Mouse (Mus musculus) neural tube, embryonic 14.5 days (tissue): ENCODE measurements around the gene Tspan11. TPM values are rescaled to one million over a fixed set of nuclear protein-coding genes. Genes with fewer than 3 reads are reported as not detected.

Experiments
- ATAC-seq: fragments of 200-750 bp; cut with Nextera tagmentation; 2 replicates; pipeline ENCODE4 v1.8.0; 2017; ENCODE audit warnings: low read depth, mild to moderate bottlenecking, moderate TSS enrichment, moderate library complexity
- H3K27ac ChIP-seq: fragments of 300-500 bp; sonication (generic); 2 replicates; pipeline ENCODE4 v1.5.1; 2014; ENCODE audit warnings: low read depth, mild to moderate bottlenecking, control low read depth, low read length, moderate library complexity, mixed read lengths
- H3K27me3 ChIP-seq: fragments of 300-500 bp; sonication (generic); 2 replicates; pipeline ENCODE4 v1.6.1; 2014; ENCODE audit warnings: low read length; ENCODE audit not compliant: control insufficient read depth, insufficient read depth
- H3K36me3 ChIP-seq: fragments of 300-500 bp; sonication (generic); 2 replicates; pipeline ENCODE4 v1.6.1; 2014; ENCODE audit warnings: low read length, mixed read lengths; ENCODE audit not compliant: control insufficient read depth, insufficient read depth
- H3K4me1 ChIP-seq: fragments of 300-500 bp; sonication (generic); 2 replicates; pipeline ENCODE4 v1.6.1; 2014; ENCODE audit warnings: low read length; ENCODE audit not compliant: control insufficient read depth, insufficient read depth
- H3K4me2 ChIP-seq: fragments of 300-500 bp; sonication (generic); 2 replicates; pipeline ENCODE4 v1.6.1; 2014; ENCODE audit warnings: mild to moderate bottlenecking, low read depth, low read length, control low read depth
- H3K4me3 ChIP-seq: fragments of 300-500 bp; sonication (generic); 2 replicates; pipeline ENCODE4 v1.5.1; 2014; ENCODE audit warnings: low read depth, low read length, control low read depth, mixed read lengths
- H3K9ac ChIP-seq: fragments of 300-500 bp; sonication (generic); replicated peaks from 2 replicates; pipeline ENCODE4 v1.6.1; 2014; ENCODE audit warnings: low read depth, mild to moderate bottlenecking, control low read depth, low read length, mixed read lengths
- H3K9me3 ChIP-seq: fragments of 300-500 bp; sonication (generic); 2 replicates; pipeline ENCODE4 v1.6.1; 2016; ENCODE audit warnings: low read length; ENCODE audit not compliant: control insufficient read depth
- WGBS: fragments of 180-500 bp; shearing (Covaris S2); extraction: QIAGEN DNeasy Blood & Tissue Kit; methylation state at CpG from one replicate; pipeline ENCODE4 v1.1.7; 2014; 5-methylcytosine and 5-hydroxymethylcytosine counted together
- polyA plus RNA-seq: library from polyadenylated mRNA; unstranded; fragments of >200 nt; fragmentation: Nextera tagmentation; extraction: Ambion mirVana; gene quantifications from 2 replicates; pipeline ENCODE4 v1.2.1, GENCODE M21; 2014

Tspan11 gene
- polyA plus RNA-seq, 1 experiment from 2014 or later: 4.0 TPM

DNA sequence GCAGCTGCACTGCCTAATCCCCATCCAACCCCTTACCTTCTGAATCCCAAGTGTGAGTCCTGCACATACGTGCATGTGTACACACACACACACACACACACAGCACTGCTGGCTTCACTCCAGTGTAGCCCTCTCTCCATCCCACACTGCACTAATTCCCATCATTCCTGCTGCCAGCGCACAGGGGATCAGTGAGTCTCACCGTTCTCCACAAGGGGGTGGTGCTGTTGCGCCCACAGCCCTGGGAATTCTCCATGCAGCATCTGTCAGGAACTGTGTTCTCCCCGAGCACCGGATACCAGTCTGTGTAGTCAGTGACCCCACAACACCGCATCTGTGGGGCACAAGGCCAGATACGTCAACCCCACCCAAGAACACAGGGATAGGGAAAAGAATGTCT is 78.1 kb downstream of the Tspan11 start:
- H3K4me3 ChIP-seq: no peak overlapping the region
- H3K9me3 ChIP-seq: no peaks in the 10 kb centered on the region
- peak; percentile 31; the same call in 1 of the 2 replicates for ATAC-seq
- H3K4me1 ChIP-seq: 0 out of 2 replicates have a peak, but pooled peaks cover 2% of the 10 kb centered on the region
- no peaks in the 10 kb centered on the region for H3K36me3 ChIP-seq
- H3K27ac ChIP-seq: no peak overlapping the region
- H3K9ac ChIP-seq: no peak overlapping the region
- H3K27me3 ChIP-seq: no peaks in the 10 kb centered on the region
- no peak overlapping the region for H3K4me2 ChIP-seq
- 49% methylated on average over 8 of the region's 8 CpGs for WGBS

DNA sequence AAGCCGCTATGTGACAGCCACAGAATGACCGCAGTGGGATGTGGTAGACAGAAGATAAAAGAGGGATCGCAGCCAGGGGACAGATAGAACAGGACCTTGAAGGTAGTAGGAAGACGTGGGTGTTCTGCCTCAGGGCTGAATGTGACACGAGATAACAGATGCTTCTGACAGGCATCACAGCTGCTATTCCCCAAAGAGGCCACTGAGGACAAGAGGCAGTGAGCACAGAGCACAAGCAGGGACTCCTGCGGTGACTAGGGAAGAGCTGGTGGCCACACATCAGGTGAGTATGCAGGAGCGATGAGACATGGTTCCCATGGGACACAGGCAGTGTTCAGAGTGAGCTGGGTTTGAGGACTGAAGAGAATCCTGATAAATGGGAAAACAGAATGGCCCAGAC is 82.3 kb downstream of the Tspan11 start:
- H3K4me2 ChIP-seq: no peak overlapping the region
- WGBS: 58% methylated on average over 7 of the region's 7 CpGs
- ATAC-seq: no peak
- no peak overlapping the region for H3K9ac ChIP-seq
- no peak overlapping the region for H3K27ac ChIP-seq
- H3K27me3 ChIP-seq: no peaks in the 10 kb centered on the region
- H3K4me1 ChIP-seq: peaks cover 13% of the 10 kb centered on the region
- no peak overlapping the region for H3K4me3 ChIP-seq
- no peaks in the 10 kb centered on the region for H3K36me3 ChIP-seq
- no peaks in the 10 kb centered on the region for H3K9me3 ChIP-seq

DNA sequence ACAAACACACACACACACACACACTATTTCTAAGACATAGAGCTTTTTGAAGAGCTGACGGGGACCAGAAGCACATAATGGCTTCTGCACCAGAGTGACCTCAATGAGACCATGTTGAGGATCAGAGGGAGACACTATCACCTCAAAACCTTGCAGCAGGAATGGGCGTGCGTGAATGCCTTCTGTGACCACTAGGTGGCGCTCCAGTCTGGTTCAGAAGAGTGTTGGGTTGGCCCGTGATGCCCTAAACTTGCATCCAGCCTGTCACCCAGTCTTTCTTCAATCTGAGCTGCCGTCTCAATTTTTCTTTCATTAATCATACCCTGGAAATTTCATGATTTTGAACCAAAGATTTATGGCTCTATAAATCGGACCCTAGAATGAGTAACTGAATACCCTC is 82.7 kb downstream of the Tspan11 start:
- no peaks in the 10 kb centered on the region for H3K27me3 ChIP-seq
- WGBS: 9% methylated on average over 7 of the region's 7 CpGs
- H3K4me3 ChIP-seq: no peak overlapping the region
- H3K9me3 ChIP-seq: no peaks in the 10 kb centered on the region
- no peak overlapping the region for H3K27ac ChIP-seq
- H3K9ac ChIP-seq: no peak overlapping the region
- no peaks in the 10 kb centered on the region for H3K36me3 ChIP-seq
- peak; percentile 57; the same call in 1 of the 2 replicates for ATAC-seq
- peaks cover 13% of the 10 kb centered on the region for H3K4me1 ChIP-seq
- H3K4me2 ChIP-seq: no peak overlapping the region

DNA sequence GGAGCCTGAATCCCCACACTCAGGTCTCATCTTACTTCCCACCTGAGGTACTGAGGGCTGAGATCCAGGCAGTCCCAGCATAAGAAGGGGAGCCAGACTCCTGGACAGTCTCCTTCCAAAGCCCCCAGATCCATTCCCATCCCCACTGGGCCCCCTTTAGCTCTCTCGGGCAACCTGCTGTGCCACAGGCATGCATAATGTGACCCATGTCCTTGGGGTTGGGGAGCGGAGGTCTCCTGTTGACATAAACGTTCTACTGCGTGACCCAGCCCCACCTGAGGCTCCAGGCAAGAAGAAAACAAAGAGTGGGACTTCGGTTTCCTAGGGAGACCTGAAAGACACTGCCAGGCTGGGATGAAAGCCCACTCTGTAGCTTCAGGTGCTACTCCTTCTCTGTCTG is 83.5 kb downstream of the Tspan11 start:
- no peak overlapping the region for H3K4me3 ChIP-seq

DNA sequence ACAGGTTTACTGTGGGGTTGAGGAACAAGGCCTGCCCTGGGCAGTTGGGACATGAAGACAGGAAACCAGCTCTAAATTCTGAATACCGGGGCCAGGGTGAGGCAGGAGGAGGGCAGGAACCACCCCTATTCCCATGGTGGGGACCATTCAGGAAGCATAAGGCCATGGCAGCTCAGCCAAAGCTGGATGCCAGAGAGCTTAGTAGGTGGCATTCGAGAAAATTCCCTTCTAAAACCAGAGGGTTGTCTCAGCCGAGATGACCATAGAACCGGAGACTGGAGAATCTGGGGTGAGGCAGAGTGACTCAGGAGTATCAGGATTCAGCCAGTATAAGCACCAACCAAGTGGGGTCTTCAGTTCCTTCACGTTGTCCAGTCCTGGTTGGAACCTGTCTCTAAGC is 84.5 kb downstream of the Tspan11 start:
- H3K9me3 ChIP-seq: no peaks in the 10 kb centered on the region
- no peak overlapping the region for H3K4me2 ChIP-seq
- H3K9ac ChIP-seq: no peak overlapping the region
- peaks cover 13% of the 10 kb centered on the region for H3K4me1 ChIP-seq
- H3K27me3 ChIP-seq: no peaks in the 10 kb centered on the region
- H3K27ac ChIP-seq: no peak overlapping the region
- H3K36me3 ChIP-seq: no peaks in the 10 kb centered on the region
- no peak overlapping the region for H3K4me3 ChIP-seq
- WGBS: 93% methylated on average over 5 of the region's 5 CpGs
- no peak for ATAC-seq

More for the DNA sequence above, 83.5 kb downstream of the Tspan11 start:
- no peaks in the 10 kb centered on the region for H3K27me3 ChIP-seq
- no peak overlapping the region for H3K27ac ChIP-seq
- no peaks in the 10 kb centered on the region for H3K36me3 ChIP-seq
- H3K4me1 ChIP-seq: peaks cover 13% of the 10 kb centered on the region
- H3K4me2 ChIP-seq: no peak overlapping the region
- H3K9me3 ChIP-seq: no peaks in the 10 kb centered on the region
- whole genome bisulfite sequencing: 66% methylated on average over 5 of the region's 5 CpGs
- H3K9ac ChIP-seq: no peak overlapping the region
- ATAC-seq: no peak

DNA sequence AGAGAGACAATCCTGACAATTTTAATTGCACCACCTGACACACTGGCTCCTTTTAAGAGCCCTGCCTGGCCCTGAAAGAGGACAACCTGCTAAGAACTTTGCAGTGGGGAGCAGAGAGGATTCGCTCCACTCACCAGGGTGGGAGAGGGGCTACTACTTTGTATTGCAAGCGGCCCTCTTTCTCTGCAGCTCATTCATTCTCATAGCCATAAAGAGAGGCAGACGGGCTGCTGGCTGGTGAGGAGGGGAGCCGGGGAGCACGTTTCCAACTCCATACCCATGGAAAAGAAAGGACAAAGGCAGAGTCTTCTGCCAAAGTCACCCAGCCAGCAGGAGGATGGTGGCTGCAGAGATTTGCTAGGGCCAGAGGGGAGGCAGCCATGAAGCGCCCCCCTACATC is 86.2 kb downstream of the Tspan11 start:
- H3K36me3 ChIP-seq: no peaks in the 10 kb centered on the region
- no peak overlapping the region for H3K4me2 ChIP-seq
- 8% methylated on average over 6 of the region's 6 CpGs for WGBS
- H3K27me3 ChIP-seq: no peaks in the 10 kb centered on the region
- H3K4me1 ChIP-seq: peaks cover 19% of the 10 kb centered on the region
- H3K9ac ChIP-seq: no peak overlapping the region
- no peak overlapping the region for H3K4me3 ChIP-seq
- no peaks in the 10 kb centered on the region for H3K9me3 ChIP-seq
- H3K27ac ChIP-seq: peak overlapping the region; percentile 63; the same call in 1 of the 2 replicates
- ATAC-seq: peak; percentile 54; the same call in 1 of the 2 replicates

DNA sequence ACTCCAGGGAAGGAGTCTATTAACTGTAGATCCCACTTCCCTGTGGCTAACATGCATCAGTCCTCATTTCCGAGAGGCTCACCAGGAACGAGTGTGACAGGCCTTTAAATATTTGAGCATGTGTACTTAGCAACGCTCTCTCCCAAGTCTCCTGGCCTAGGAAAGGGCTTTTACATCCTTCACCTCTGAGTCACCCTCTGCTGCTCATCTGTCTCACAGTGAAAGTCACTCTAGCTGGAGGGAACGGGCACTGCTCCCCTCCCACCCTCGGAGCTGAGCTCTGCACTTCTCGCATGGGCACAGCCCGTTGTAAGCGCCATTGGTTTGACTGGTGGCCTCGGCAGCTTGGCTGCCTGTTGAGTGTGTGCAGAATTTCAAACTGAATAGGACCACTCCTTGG is 86.6 kb downstream of the Tspan11 start:
- peak overlapping the region; percentile 63; the same call in 1 of the 2 replicates for H3K27ac ChIP-seq
- WGBS: 7% methylated on average over 9 of the region's 9 CpGs
- H3K36me3 ChIP-seq: no peaks in the 10 kb centered on the region
- H3K4me2 ChIP-seq: no peak overlapping the region
- ATAC-seq: peak; percentile 33
- H3K9ac ChIP-seq: no peak overlapping the region
- no peaks in the 10 kb centered on the region for H3K9me3 ChIP-seq
- no peak overlapping the region for H3K4me3 ChIP-seq
- H3K4me1 ChIP-seq: peaks cover 23% of the 10 kb centered on the region
- no peaks in the 10 kb centered on the region for H3K27me3 ChIP-seq

DNA sequence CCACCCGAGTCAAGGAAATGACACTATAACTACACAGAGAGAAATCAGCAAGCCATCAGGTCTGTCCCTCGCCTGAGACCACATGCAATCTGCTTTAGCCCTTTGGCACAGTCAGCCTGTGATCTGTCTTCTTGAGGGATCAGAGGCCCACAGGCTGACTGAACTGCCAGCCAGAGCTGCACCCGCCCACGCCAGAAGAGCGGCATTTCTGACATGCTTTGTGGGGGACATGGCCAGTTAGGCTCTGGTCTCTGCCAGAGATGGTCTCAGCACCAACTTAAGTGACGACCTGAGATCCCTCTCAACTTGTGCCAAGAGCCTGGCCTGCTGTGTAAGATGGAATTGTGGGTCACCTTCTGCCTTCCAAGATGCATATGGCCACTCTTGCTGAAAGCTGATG is 89.3 kb downstream of the Tspan11 start:
- Histone ChIP-seq H3K4me1 (peaks cover 40% of the 10 kb centered on the region), H3K4me3 (no peak overlapping the region), H3K27ac (no peak overlapping the region), H3K9me3 (no peaks in the 10 kb centered on the region), H3K36me3 (no peaks in the 10 kb centered on the region), H3K27me3 (no peaks in the 10 kb centered on the region), H3K4me2 (no peak overlapping the region), H3K9ac (no peak overlapping the region)
- 87% methylated on average over 6 of the region's 6 CpGs for WGBS
- no peak for ATAC-seq

DNA sequence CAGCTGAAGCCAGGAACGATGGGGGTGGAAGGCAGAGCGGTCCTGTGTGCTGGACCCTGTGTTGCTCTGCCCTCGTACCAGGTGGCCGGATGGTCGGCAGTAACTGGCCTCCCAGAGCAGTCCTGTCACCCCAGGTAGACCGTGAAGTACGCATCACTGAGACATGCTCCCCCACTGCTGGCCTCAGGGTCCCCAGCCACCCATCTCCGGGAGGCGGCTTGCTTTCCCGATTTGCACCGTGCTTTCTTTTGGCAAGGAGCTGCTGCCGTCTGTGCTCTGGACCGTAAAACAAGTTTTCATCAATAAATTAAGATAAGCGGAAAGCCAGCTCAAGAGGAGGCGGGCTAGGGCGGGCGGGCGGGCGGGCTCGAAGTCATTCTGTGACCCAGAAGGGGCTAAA is 91.6 kb downstream of the Tspan11 start:
- H3K9me3 ChIP-seq: no peaks in the 10 kb centered on the region
- H3K27ac ChIP-seq: peak overlapping the region; percentile 34; the same call in 1 of the 2 replicates
- peak overlapping the region; percentile 21; the same call in 1 of the 2 replicates for H3K4me2 ChIP-seq
- peaks cover 33% of the 10 kb centered on the region for H3K4me1 ChIP-seq
- peak; percentile 32 for ATAC-seq
- H3K27me3 ChIP-seq: no peaks in the 10 kb centered on the region
- 22% methylated on average over 20 of the region's 20 CpGs for WGBS
- no peaks in the 10 kb centered on the region for H3K36me3 ChIP-seq
- H3K4me3 ChIP-seq: no peak overlapping the region
- H3K9ac ChIP-seq: no peak overlapping the region
